Mouse (Mus musculus): ENCODE measurements around the gene Wfikkn1.

Gene Wfikkn1

GRCm38 (mm10) chr17:25900193-25900592 lies 19.5 kb upstream of the Wfikkn1 start:
- no peaks in the 10 kb centered on the region; the same call in 1 of the 2 replicates for H3K36me3 ChIP-seq (ENCODE audit: control insufficient read depth, insufficient read depth, low read length, poor library complexity, severe bottlenecking)
- no peak for DNase-seq (ENCODE audit: low read depth, low spot score)
- no peaks in the 10 kb centered on the region for H3K27me3 ChIP-seq (ENCODE audit: control insufficient read depth, insufficient read depth, low read length, poor library complexity, severe bottlenecking)

- Histone ChIP-seq H3K27me3 (ENCODE audit: control insufficient read depth, insufficient read depth, low read length, poor library complexity, severe bottlenecking) (no peaks in the 10 kb centered on the region), H3K36me3 (ENCODE audit: control insufficient read depth, insufficient read depth, low read length, poor library complexity, severe bottlenecking) (no peaks in the 10 kb centered on the region; the same call in 1 of the 2 replicates)
- DNase-seq (ENCODE audit: low read depth, low spot score), result no peak
These were observed 15.2 kb upstream of the Wfikkn1 start for GRCm38 (mm10) chr17:25895891-25896290.

- DNase-seq (ENCODE audit: low read depth, low spot score), result peak; percentile 28
- no peaks in the 10 kb centered on the region; the same call in 1 of the 2 replicates for H3K36me3 ChIP-seq (ENCODE audit: control insufficient read depth, insufficient read depth, low read length, poor library complexity, severe bottlenecking)
These were observed 14.8 kb upstream of the Wfikkn1 start for GRCm38 (mm10) chr17:25895415-25895814.

GRCm38 (mm10) chr17:25893975-25894617 lies 13.4 kb upstream of the Wfikkn1 start:
- no peaks in the 10 kb centered on the region for H3K27me3 ChIP-seq (ENCODE audit: control insufficient read depth, insufficient read depth, low read length, poor library complexity, severe bottlenecking)
- no peaks in the 10 kb centered on the region for H3K36me3 ChIP-seq (ENCODE audit: control insufficient read depth, insufficient read depth, low read length, poor library complexity, severe bottlenecking)
- peak; percentile 86 for DNase-seq (ENCODE audit: low read depth, low spot score)

More at GRCm38 (mm10) chr17:25895415-25895814, 14.8 kb upstream of the Wfikkn1 start:
- no peaks in the 10 kb centered on the region for H3K27me3 ChIP-seq (ENCODE audit: control insufficient read depth, insufficient read depth, low read length, poor library complexity, severe bottlenecking)

- no peak for DNase-seq (ENCODE audit: low read depth, low spot score)
- Histone ChIP-seq H3K27me3 (ENCODE audit: control insufficient read depth, insufficient read depth, low read length, poor library complexity, severe bottlenecking) (no peaks in the 10 kb centered on the region), H3K36me3 (ENCODE audit: control insufficient read depth, insufficient read depth, low read length, poor library complexity, severe bottlenecking) (no peaks in the 10 kb centered on the region; the same call in none of the 2 replicates)
These were observed 8.2 kb upstream of the Wfikkn1 start for GRCm38 (mm10) chr17:25888837-25889236.

GRCm38 (mm10) chr17:25887467-25887866 lies 6.8 kb upstream of the Wfikkn1 start:
- Histone ChIP-seq H3K27me3 (ENCODE audit: control insufficient read depth, insufficient read depth, low read length, poor library complexity, severe bottlenecking) (no peaks in the 10 kb centered on the region), H3K36me3 (ENCODE audit: control insufficient read depth, insufficient read depth, low read length, poor library complexity, severe bottlenecking) (no peaks in the 10 kb centered on the region; the same call in none of the 2 replicates)
- no peak for DNase-seq (ENCODE audit: low read depth, low spot score)

GRCm38 (mm10) chr17:25886806-25887205 lies 6.1 kb upstream of the Wfikkn1 start:
- no peak for DNase-seq (ENCODE audit: low read depth, low spot score)
- H3K27me3 ChIP-seq (ENCODE audit: control insufficient read depth, insufficient read depth, low read length, poor library complexity, severe bottlenecking), result no peaks in the 10 kb centered on the region
- H3K36me3 ChIP-seq (ENCODE audit: control insufficient read depth, insufficient read depth, low read length, poor library complexity, severe bottlenecking), result no peaks in the 10 kb centered on the region; the same call in none of the 2 replicates

- Histone ChIP-seq H3K36me3 (ENCODE audit: control insufficient read depth, insufficient read depth, low read length, poor library complexity, severe bottlenecking) (no peaks in the 10 kb centered on the region; the same call in none of the 2 replicates), H3K27me3 (ENCODE audit: control insufficient read depth, insufficient read depth, low read length, poor library complexity, severe bottlenecking) (no peaks in the 10 kb centered on the region)
- peak; percentile 42 for DNase-seq (ENCODE audit: low read depth, low spot score)
These were observed 5.0 kb upstream of the Wfikkn1 start for GRCm38 (mm10) chr17:25885636-25886035.

- DNase-seq (ENCODE audit: low read depth, low spot score), result no peak
- H3K36me3 ChIP-seq (ENCODE audit: control insufficient read depth, insufficient read depth, low read length, poor library complexity, severe bottlenecking), result no peaks in the 10 kb centered on the region; the same call in none of the 2 replicates
- no peaks in the 10 kb centered on the region for H3K27me3 ChIP-seq (ENCODE audit: control insufficient read depth, insufficient read depth, low read length, poor library complexity, severe bottlenecking)
These were observed 3.2 kb upstream of the Wfikkn1 start for GRCm38 (mm10) chr17:25883824-25884223.

GRCm38 (mm10) chr17:25883268-25883667 lies 2.6 kb upstream of the Wfikkn1 start:
- DNase-seq (ENCODE audit: low read depth, low spot score), result no peak
- H3K36me3 ChIP-seq (ENCODE audit: control insufficient read depth, insufficient read depth, low read length, poor library complexity, severe bottlenecking), result no peaks in the 10 kb centered on the region; the same call in none of the 2 replicates
- no peaks in the 10 kb centered on the region for H3K27me3 ChIP-seq (ENCODE audit: control insufficient read depth, insufficient read depth, low read length, poor library complexity, severe bottlenecking)

GRCm38 (mm10) chr17:25882306-25882705 lies 1.6 kb upstream of the Wfikkn1 start:
- no peak for DNase-seq (ENCODE audit: low read depth, low spot score)

GRCm38 (mm10) chr17:25881691-25882090 lies 1.0 kb upstream of the Wfikkn1 start:
- no peak for DNase-seq (ENCODE audit: low read depth, low spot score)

More at GRCm38 (mm10) chr17:25882306-25882705, 1.6 kb upstream of the Wfikkn1 start:
- Histone ChIP-seq H3K36me3 (ENCODE audit: control insufficient read depth, insufficient read depth, low read length, poor library complexity, severe bottlenecking) (no peaks in the 10 kb centered on the region; the same call in none of the 2 replicates), H3K27me3 (ENCODE audit: control insufficient read depth, insufficient read depth, low read length, poor library complexity, severe bottlenecking) (no peaks in the 10 kb centered on the region)

GRCm38 (mm10) chr17:25880913-25881641 lies 419 bp upstream of the Wfikkn1 start:
- Histone ChIP-seq H3K27me3 (ENCODE audit: control insufficient read depth, insufficient read depth, low read length, poor library complexity, severe bottlenecking) (no peaks in the 10 kb centered on the region), H3K36me3 (ENCODE audit: control insufficient read depth, insufficient read depth, low read length, poor library complexity, severe bottlenecking) (no peaks in the 10 kb centered on the region; the same call in none of the 2 replicates)
- no peak for DNase-seq (ENCODE audit: low read depth, low spot score)

More at GRCm38 (mm10) chr17:25881691-25882090, 1.0 kb upstream of the Wfikkn1 start:
- Histone ChIP-seq H3K27me3 (ENCODE audit: control insufficient read depth, insufficient read depth, low read length, poor library complexity, severe bottlenecking) (no peaks in the 10 kb centered on the region), H3K36me3 (ENCODE audit: control insufficient read depth, insufficient read depth, low read length, poor library complexity, severe bottlenecking) (no peaks in the 10 kb centered on the region; the same call in none of the 2 replicates)

GRCm38 (mm10) chr17:25879750-25880149 lies 908 bp downstream of the Wfikkn1 start:
- no peaks in the 10 kb centered on the region for H3K27me3 ChIP-seq (ENCODE audit: control insufficient read depth, insufficient read depth, low read length, poor library complexity, severe bottlenecking)
- no peak for DNase-seq (ENCODE audit: low read depth, low spot score)
- no peaks in the 10 kb centered on the region; the same call in none of the 2 replicates for H3K36me3 ChIP-seq (ENCODE audit: control insufficient read depth, insufficient read depth, low read length, poor library complexity, severe bottlenecking)

GRCm38 (mm10) chr17:25879261-25879660 lies 1.4 kb downstream of the Wfikkn1 start:
- no peak for DNase-seq (ENCODE audit: low read depth, low spot score)
- Histone ChIP-seq H3K27me3 (ENCODE audit: control insufficient read depth, insufficient read depth, low read length, poor library complexity, severe bottlenecking) (no peaks in the 10 kb centered on the region), H3K36me3 (ENCODE audit: control insufficient read depth, insufficient read depth, low read length, poor library complexity, severe bottlenecking) (no peaks in the 10 kb centered on the region; the same call in none of the 2 replicates)
